Mouse (Mus musculus) natural killer cell, adult 2 months (primary cell): ENCODE measurements around the gene Cbx5.
"Not testable (repeated sequence)": the region's sequence is repeated elsewhere in the genome, so short reads cannot be mapped to it uniquely, and the experiment has no call there.

Source experiments
- DNase-seq, 2 experiments: peaks; one replicate each; pipeline ENCODE4 v3.0.0; 2022; ENCODE audit warnings: low spot score in 2 of 2

Gene Cbx5

GRCm38 (mm10) chr15:103239685-103240159 is at the start of gene Cbx5:
TSS of gene Cbx5 (minus strand) at chr15:103239816.
- peak; percentile 98 to 99 for DNase-seq

- no peak for DNase-seq
Observed at GRCm38 (mm10) chr15:103285778-103286417, 46.3 kb upstream of the Cbx5 start.

GRCm38 (mm10) chr15:103284647-103285046 is 45.0 kb upstream of the Cbx5 start:
- no peak for DNase-seq

GRCm38 (mm10) chr15:103284066-103284465 is 44.5 kb upstream of the Cbx5 start:
- DNase-seq, result peak in 1 of 2 experiments; percentile 43

- no peak for DNase-seq
Observed at GRCm38 (mm10) chr15:103281465-103282205, 42.0 kb upstream of the Cbx5 start.

GRCm38 (mm10) chr15:103280817-103281464 is 41.3 kb upstream of the Cbx5 start:
- DNase-seq, result peak; percentile 29 to 39

- peak; percentile 26 to 54 for DNase-seq
Observed at GRCm38 (mm10) chr15:103279750-103280149, 40.1 kb upstream of the Cbx5 start.

- DNase-seq, result no peak
Observed at GRCm38 (mm10) chr15:103277949-103278348, 38.3 kb upstream of the Cbx5 start.

- not testable (repeated sequence) for DNase-seq
Observed at GRCm38 (mm10) chr15:103275943-103276342, 36.3 kb upstream of the Cbx5 start.

GRCm38 (mm10) chr15:103272419-103273279 is 33.0 kb upstream of the Cbx5 start, which contains the start of gene Copz1:
TSS of gene Copz1 (plus strand) at chr15:103272714.
- DNase-seq, result peak; percentile 95 to 96

GRCm38 (mm10) chr15:103268903-103269302 is 29.3 kb upstream of the Cbx5 start:
- DNase-seq, result no peak

- no peak for DNase-seq
Observed at GRCm38 (mm10) chr15:103264794-103265193, 25.2 kb upstream of the Cbx5 start.

GRCm38 (mm10) chr15:103259989-103260388 is 20.4 kb upstream of the Cbx5 start:
- DNase-seq, result no peak

GRCm38 (mm10) chr15:103259162-103259561 is 19.5 kb upstream of the Cbx5 start:
- no peak for DNase-seq

GRCm38 (mm10) chr15:103257790-103258728 is 18.4 kb upstream of the Cbx5 start, which contains the start of gene Nfe2:
TSS of gene Nfe2 (minus strand) at chr15:103258403.
- DNase-seq, result peak; percentile 77 to 86

- DNase-seq, result no peak
Observed at GRCm38 (mm10) chr15:103256210-103256986, 16.8 kb upstream of the Cbx5 start.

- peak; percentile 29 to 31 for DNase-seq
Observed at GRCm38 (mm10) chr15:103255169-103255568, 15.6 kb upstream of the Cbx5 start.

- no peak for DNase-seq
Observed at GRCm38 (mm10) chr15:103253352-103253751, 13.7 kb upstream of the Cbx5 start.

GRCm38 (mm10) chr15:103252660-103253059 is 13.0 kb upstream of the Cbx5 start:
- peak in 1 of 2 experiments; percentile 31 for DNase-seq
